Mouse (Mus musculus) heart, postnatal 14 days (tissue): ENCODE measurements around the gene Cd200. TPM values are rescaled to one million over a fixed set of nuclear protein-coding genes. Genes with fewer than 3 reads are reported as not detected.
A peak's percentile ranks its signal among the peaks of the same experiment; 100 is the strongest.
"Not testable (repeated sequence)": the region's sequence is repeated elsewhere in the genome, so short reads cannot be mapped to it uniquely, and the experiment has no call there.

ENCODE experiments used
- DNase-seq, 2 experiments: peaks; one replicate each; pipeline ENCODE4 v3.0.0; 2021 to 2022
- intact Hi-C: fragments of 180-260 bp; cut with DNase I; formaldehyde crosslinking; loops from one replicate; pipeline ENCODE4 v1.15.1; 2025
- total RNA-seq, 2 experiments: library from RNA; stranded (reverse); gene quantifications; 2 replicates each; pipeline ENCODE4 v1.2.3; 2021

Gene Cd200
- total RNA-seq, 2 experiments from 2014 or later = 62.9 to 68.0 TPM

DNA sequence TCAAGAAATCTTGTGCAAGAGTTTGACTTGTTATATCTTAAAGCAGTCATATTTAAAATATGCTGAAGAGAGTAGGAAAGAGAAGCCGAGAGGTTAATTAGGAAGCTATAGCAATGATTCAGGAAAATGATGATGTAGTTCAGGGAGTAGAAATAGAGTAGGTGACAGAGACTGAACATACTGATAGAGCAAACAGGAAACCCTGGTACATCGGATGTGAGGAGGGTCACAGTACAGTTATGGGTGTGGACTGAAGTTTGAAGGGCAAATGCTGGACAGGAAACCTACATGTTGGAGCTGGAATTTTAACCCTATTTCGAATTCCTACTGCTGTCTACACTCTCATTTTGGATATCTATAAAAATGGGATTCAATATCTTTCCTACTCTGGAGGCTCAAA lies 29.9 kb downstream of the Cd200 start:
- intact Hi-C loops = loop anchor here (5.0 kb wide), 2 partner anchors 33 to 47 kb away; no protein-coding TSS in a partner anchor
- DNase-seq = no peak

DNA sequence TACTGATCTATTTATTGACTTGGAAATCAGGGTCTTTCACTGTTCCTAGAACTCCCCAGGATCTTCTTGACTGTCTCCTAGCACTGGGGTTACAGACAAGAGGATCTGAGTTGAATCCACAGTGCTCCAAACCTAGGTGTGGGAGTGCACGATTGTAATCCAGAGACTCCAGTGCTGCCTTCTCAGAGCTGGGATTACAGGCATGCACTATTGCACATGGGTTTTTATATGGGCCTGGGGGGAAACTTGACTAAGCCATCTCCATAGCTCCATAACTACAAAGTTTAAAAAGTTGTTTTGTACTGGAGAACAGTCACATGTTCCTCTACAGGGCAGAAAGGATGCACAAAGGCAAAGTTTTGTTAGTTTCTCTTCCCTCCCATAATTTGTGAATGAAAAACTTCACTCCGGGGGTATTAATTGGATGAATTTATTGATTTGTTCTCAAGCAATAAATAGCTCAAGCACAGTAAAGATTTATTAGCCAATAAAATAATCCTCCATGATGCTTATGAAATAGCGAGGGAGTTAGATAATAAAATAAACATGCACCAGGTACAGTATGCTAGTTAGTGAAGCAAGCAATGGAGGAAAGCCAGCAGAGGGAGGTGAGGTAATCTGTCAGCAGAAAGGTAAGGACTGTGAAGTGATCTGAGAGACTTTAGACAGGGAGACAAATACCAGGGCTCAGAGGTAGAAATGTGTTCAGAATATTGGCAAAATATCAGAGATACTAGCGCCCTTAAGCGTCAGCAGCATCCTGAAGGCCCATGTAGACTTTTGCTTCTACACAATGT lies 30.5 kb downstream of the Cd200 start:
- no peak for DNase-seq
- intact Hi-C loops = loop anchor here (5.0 kb wide), 2 partner anchors 34 to 46 kb away; no protein-coding TSS in a partner anchor

DNA sequence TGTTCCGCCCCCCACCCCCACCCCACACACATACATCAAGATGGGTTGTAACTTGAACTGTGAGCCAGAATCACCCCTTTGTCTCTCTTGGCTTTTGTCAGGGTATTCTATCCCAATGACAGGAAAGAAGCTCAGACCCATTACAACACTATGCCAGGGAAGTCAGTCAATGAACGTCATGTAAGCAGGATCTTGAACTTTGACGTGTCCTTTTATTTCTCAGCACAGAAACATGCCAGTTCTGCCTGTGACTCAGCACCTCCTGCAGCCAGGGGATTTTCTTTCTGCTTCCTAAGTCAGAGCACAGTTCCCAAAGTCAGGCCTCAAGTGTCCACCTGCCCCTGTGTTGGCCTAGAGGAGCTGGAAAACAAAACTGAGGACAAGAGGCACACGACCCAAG lies 31.5 kb downstream of the Cd200 start:
- DNase-seq = no peak
- intact Hi-C loops = loop anchor here (5.0 kb wide), 2 partner anchors 35 to 45 kb away; no protein-coding TSS in a partner anchor

DNA sequence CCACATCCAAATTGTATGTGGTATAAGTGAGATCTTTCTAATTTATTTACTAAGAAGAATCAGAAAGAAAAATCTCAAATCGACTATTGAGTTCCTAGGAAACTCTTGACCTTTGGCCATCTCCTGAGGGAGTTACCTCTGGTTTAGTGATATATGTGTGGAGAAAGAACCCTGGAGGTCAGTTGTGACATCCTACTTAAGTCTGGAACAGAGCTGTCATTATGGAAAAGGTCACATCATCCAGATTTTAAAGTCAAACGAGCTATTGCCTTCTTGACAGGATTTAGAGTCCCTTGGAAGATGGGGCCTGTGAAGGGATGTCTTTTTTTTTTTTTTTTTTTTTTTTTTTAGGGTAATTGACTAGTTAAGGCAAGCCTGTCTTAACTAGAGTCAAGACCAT lies 32.0 kb downstream of the Cd200 start:
- DNase-seq = no peak
- intact Hi-C loops = loop anchor here (5.0 kb wide), 2 partner anchors 35 to 45 kb away; no protein-coding TSS in a partner anchor

DNA sequence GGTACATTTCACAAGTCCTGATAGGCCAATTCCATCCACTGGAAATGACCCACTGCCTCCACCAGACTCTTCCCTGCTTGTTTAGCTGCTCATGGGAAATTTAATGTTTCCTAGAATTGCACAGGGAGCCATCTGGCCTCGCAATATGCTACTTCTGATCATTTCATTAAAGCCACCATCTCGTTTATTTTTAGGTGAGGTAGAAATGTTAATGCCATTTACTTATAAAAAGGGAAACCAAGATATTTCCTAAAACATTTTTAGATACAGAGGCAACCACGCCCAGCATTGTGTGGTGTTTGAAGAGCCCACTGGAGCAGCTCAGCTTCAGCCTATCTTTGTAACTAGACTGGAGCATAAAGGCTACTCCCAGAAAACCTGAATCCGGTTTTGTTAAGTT lies 32.6 kb downstream of the Cd200 start:
- intact Hi-C loops = loop anchor here (5.0 kb wide), 2 partner anchors 36 to 44 kb away; no protein-coding TSS in a partner anchor
- no peak for DNase-seq

DNA sequence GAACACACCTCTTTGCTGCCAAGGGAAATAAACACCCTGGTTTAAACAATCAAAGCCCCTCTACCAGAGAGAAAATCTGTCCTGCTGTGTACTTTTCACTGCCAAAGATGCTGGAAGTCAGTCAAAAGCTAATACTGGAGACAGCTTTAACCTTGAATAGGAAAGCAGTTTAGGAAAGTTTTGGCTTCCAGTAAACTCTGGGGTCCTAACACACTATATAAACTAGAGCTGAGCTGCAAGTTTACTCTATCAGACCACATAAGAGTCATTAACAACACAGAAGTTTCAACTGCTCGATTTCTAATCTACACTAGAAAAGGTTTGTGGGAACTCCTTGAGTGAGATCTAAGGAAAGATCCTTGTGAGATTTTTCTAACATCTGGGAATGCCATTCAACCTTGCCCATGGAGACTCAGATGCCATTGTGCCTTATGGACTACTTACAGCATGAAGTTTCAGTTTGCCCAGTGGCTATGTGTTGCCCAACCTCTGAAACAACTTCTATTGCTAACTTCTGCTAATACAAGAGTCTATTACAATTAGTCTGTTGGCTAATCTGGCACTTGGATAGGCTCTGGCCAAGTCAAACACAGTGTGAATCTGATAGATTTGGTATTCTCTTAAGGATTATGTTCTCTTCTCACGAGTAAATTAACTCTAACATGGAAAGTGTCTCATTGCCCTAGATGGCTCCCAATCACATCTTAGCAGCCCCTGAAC lies 33.2 kb downstream of the Cd200 start:
- intact Hi-C loops = loop anchor here (5.0 kb wide), 2 partner anchors 37 to 43 kb away; no protein-coding TSS in a partner anchor
- no peak for DNase-seq

DNA sequence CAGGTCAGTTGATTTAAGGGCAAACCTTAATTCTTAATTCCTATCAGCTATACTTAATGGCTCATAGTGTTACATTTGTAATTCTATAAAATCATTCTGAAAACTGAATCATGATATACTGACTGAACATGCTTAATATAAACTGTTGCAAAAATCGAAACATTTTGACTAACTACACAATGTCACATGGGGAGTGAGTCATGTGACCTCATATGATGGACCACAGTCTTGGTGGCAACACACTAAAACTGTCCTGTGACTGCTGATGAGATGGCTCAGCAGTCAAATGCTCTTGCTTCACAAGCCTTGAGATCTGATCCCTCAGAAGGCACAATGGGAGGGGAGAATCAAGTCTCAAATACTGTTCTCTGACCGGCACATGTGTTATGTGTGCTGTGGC lies 34.8 kb downstream of the Cd200 start:
- DNase-seq = no peak
- intact Hi-C loops = no loop called here

DNA sequence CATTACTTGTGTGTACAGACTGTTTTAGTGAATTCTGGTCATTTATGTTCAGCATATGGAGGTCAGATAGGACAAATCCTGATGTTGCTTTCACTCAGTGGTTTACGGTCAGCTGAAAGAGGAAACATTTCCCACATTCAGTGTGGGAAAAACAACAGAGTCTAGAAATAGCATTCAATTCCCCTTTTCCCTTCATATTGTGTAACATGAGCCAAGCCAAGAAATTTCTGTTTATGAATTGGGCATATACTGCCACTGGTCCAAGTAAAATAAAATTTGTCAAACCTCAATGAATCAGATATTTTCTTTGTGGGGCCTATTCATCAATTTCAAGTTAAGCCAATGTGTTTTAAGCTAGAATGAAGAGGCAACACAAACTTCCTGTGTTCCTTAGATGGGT lies 37.8 kb downstream of the Cd200 start:
- DNase-seq = no peak
- intact Hi-C loops = no loop called here

DNA sequence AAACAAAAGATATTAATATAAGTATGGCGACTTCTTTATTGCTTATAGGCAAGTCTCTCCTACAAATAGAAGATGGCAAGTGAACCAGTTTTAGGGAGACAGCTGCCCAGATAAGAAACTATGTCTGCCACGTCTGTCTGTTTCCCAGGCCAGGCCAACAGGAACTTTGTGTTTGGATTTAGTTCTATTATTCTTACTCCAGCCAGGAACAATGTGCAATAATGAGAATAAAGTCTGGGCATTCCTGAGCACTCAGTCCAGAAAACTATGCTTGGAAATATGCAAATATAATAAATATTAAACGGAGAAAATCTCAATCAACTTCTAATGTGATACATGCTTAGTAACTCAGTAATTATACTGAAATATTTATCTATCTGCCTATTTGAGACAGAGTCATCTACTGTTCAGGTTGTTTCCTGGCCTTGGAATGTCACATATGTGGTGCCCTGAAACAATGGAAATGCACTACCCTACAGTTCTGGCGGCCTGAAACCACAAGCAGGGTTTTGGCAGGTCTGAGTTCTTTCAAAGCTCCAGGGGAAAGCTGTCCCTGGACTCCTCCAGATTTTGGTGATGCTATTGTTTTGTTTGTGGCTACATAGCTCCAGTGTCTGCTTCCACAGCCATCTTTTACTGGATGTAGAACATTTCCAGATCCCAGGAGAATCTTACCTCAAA lies 39.4 kb downstream of the Cd200 start:
- intact Hi-C loops = no loop called here
- DNase-seq = no peak

DNA sequence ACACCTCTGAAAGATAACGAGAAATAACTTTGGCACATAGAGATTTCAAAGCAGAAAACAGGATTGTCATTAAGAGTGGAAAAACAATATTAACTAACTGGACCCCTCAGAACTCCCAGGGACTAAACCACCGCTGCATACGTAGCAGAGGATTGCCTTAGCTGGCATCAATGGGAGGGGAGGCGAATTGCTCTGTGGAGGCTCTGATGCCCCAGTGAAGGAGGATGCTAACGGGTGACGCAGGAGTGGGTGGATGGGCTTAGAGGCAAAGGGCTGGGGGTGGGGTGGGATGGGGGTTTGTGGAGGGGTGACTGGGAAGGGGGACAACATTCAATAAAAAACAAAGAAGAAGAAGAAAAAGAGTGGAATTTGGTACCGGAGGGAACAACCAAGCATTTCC lies 42.7 kb downstream of the Cd200 start:
- no peak for DNase-seq
- intact Hi-C loops = loop anchor here (2.0 kb wide), 1 partner anchor 15 kb away; no protein-coding TSS in a partner anchor

DNA sequence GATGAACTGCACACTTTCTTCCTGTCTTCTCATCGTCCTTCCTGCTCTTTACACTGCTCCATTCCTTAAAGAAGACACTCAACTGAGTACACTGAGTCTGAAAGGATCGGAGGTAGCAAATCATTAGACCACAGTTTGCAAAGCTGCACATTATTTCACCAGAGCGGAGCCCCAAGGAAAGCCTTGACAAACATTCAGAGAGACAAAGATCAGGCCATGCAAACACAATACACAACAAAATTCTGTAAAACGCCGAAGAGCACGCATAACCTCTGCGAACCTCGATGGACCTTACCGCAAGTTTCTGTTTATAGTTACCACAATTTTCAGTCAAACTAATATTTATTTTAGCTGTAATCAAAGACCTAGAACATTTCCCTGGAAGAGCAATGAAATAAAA lies 43.5 kb downstream of the Cd200 start:
- intact Hi-C loops = no loop called here
- DNase-seq = no peak

DNA sequence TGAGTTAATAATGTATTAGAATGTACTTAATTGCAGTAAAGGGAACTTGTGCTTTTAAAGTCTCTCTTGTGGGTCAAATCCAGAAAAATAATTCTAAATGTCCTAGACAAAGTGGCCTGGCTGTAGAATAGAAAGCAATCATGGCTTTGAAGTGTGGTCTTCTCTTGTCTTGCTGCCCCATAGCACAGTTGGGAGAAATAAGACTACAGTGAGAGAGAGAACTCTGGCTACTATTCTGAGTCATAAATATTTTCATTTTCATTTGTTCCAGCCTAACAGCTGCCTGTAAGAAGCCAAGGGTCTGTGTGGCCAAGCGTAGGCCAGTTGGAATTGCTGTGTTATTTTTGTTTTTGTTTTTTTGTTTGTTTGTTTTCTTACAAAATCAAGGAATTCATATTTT lies 44.2 kb downstream of the Cd200 start:
- DNase-seq = no peak
- intact Hi-C loops = no loop called here

DNA sequence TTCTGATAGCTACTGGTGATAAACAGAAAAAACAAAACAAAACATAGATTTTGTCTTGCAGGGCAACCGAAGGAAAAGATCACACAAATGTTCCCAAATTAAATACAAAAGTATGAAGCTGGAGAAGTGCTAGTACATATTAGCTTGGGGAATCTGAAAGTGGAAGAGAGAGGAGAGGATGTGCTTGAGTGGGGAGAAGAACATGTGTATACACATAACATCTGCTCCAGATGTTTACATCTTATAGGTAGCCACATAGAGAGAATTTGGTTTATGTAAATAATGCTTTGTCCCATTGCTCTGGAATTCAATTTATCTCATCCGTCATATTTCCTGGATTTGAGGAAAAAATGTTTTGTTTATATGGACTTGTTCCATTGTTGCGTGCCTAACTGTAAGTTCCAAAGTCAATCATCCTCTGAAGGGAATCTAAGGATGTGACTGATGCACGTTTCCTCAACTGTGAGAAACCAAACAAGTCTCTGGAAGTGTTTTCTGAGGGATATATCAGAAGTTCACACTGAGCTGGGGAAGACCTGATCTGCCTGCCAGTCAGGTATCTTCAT lies 45.3 kb downstream of the Cd200 start:
- intact Hi-C loops = no loop called here
- no peak for DNase-seq

DNA sequence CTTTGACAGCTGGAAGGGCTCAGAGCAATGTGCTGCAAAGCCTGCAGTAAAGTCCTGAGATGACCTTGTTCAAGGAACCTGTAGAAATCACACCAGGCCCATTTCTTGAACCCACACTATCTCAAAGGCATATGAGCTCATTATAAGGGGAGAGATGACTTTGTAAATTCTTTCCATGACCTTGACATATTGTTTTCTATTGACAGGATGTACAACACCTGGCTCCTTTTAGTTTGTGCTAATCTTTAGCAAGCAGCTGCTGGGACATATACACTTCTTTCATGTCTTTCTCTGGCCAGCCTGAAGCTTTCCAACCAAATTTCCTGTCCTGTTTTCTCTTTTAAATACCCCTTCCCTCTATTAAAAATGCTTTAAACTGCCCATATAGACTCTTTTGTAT lies 47.4 kb downstream of the Cd200 start:
- no peak for DNase-seq
- intact Hi-C loops = no loop called here

DNA sequence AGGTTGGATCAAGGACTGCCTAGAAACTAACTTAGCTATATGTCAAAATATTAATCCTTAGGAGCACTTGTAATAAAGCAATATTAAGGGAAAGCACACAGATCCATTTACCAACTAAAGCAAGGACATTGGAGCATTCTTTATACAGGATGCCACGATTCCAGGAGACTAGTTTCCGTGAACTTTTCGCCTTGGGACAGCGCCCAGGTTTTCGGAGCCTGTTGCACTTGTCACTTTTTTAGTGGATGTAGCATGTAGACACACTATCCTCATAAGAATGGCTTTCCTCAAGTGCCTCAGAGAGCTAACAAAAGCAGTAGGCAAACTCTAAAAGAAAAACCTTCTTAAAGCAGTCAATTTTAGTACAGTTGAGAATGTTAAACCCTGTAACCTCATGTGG lies 50.4 kb downstream of the Cd200 start:
- DNase-seq, intact Hi-C loops: not testable (repeated sequence)

DNA sequence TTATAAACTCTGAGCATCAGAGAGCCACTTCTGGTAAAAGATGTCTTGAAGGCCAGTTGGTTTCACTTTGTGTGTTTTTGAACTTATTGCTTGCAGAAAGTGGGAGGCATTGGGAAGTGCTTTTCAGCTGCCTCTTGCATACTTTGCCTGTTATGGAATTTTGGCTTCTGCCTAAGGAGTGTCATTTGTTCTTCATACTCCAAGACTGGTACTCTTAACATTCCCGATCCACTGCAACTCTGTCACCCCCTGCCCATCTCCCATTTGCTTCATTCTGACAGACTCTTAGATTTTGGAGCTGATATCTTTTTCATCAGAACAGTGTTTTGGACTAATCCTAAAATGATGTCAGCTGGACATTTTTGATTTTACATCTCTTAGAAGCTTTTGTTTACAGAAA lies 51.7 kb downstream of the Cd200 start:
- intact Hi-C loops = no loop called here

DNA sequence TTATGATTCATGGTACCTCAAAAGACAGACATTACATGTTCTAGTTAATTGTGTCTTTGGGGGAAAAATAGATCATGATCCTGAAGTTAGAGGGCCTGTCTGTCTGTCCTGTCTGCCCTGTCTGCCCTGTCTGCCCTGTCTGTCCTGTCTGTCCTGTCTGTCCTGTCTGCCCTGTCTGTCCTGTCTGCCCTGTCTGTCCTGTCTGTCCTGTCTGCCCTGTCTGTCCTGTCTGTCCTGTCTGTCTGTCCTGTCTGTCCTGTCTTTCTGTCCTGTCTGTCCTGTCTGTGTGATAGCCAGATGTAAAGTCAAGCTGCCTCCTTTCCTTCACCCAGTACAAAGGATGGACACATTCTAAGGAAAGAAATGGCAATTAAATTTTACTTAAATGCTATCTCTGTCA lies 56.0 kb downstream of the Cd200 start:
- DNase-seq = no peak
- intact Hi-C loops = no loop called here

More for the DNA sequence above, 51.7 kb downstream of the Cd200 start:
- DNase-seq = no peak

DNA sequence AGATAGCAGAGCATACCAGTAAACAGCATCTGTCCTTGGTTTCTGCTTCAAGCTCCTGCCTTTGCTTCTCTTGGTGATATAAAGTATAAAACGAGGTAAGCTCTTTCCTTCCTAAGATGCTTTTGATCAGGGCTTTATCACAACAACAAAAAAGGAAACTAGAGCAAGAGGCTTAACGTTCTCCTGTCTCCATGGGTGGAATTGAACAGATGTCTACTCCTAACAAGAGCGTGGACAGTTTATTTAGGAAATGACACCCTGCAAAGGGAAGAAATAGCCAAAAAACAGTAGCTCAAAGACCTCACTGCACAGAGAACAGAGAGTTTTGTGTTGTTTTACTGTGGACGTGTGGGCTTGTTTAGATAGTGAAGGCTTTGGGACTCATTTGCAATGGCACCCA lies 58.1 kb downstream of the Cd200 start:
- intact Hi-C loops = loop anchor here (2.0 kb wide), 1 partner anchor 16 kb away; no protein-coding TSS in a partner anchor
- DNase-seq = no peak

DNA sequence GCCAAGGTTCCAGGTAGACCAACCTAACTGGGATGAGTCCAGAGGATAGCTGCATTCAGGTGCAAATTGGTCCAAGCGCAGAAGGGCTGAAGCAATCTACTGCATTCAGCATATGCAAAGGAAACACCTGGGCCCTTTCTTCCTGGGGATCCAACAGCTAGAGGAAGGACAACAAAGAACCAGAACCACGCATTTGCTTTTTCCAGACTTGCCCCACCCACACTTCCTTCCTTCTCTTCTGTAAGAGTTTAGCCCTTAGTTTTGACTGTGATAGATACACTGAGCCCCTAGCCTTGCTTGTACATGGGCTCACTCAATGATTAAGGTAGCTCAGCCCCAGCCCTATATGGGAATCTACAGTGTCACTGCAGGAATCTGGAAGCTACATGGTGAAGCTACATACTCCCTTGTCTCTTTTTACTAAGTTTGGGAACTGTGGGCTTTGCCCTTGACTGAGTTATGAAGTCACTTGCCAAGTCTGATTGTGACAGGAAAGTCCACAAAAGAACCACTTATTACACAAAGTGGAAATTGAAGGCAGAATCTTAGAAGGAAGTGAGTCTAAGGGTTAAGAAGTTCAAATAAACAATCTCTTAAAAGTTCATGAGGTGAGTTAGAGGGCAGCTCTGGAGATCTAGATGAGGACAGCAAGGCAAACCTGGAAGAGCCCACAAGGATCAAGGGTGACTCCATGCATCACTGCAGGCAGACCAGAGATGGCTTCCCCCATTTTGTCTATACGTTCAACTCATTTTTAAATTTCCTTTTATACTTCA lies 59.1 kb downstream of the Cd200 start:
- intact Hi-C loops = loop anchor here (2.0 to 5.0 kb wide), 2 partner anchors 17 to 58 kb away; partner anchors contain the start of gene Cd200
- peak in 1 of 2 experiments; percentile 29 for DNase-seq

DNA sequence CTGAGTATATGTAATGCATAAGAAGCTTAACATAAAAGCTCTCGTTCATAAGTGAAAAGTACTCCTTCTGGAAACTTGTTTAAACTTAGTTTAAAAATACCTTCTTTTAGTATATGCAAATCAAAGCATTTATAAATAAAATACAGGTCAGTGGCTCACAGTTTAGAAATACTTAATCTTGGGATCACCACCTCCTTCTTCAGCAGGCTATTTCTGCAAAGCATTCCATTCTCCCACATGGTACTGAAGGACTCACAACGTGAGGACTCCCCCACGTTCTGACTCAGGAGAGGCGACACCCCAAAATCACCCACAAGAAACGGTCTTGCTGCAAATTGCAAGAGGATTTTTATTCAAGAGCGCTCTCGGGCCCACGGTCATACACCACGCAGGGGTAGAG lies 60.6 kb downstream of the Cd200 start:
- not testable (repeated sequence) for DNase-seq
- intact Hi-C loops = loop anchor here (5.0 kb wide), 1 partner anchor 59 kb away; the partner anchor contains the start of gene Cd200
